29 mouse cellular contexts compared by ENCODE assay signal in the genomic region with DNA sequence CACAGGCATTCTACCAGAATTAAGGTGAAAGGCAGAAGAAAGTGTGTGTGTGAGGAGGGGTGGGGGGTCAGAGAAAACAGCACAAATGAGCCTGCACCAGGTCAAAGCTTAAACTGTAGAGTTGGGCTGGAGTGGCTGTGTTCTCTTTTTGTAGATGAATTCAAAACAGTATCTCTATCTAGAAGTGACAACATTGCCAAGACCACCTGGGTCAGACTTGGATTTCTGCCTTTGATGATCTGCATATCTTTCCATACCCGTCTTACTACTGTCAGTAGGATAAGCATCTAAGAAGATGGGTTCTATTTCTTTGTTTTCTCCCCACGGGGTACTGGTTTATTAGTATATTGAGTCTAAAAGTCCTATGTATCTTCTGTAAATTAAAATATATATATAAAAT.
"Had no signal": no experiment of that assay in that cellular context is flagged by ENCODE, and none has a peak within 500 bp of the region (broad histone marks: within the 10 kb centered on the region; RNA-seq: fewer than 3 reads in every experiment).

No protein-coding gene starts in this region.

- H3K4me3 ChIP-seq: heart, embryonic 12.5 days; heart, embryonic 13.5 days; heart, embryonic 15.5 days; hindbrain, embryonic 10.5 days; hindbrain, embryonic 12.5 days; hindbrain, embryonic 13.5 days; hindbrain, embryonic 15.5 days; intestine, embryonic 15.5 days; kidney, embryonic 15.5 days; layer of hippocampus, adult 2 months had no signal

- DNase-seq: heart, postnatal 10 days; heart, postnatal 14 days; heart, postnatal 36 days; heart, postnatal 4 days; kidney, adult 11 months; kidney, adult 18-20 months; kidney, adult 2 months; kidney, adult 8-10 months; kidney, adult 9 months; kidney, postnatal 10 days; kidney, postnatal 14 days; kidney, postnatal 25 days; kidney, postnatal 36 days; kidney, postnatal 4 days; layer of hippocampus, adult 9-11 months; layer of hippocampus, postnatal 36 days had no signal

- H3K27ac ChIP-seq: heart, embryonic 13.5 days; heart, embryonic 15.5 days; hindbrain, embryonic 10.5 days; hindbrain, embryonic 12.5 days; hindbrain, embryonic 13.5 days; hindbrain, embryonic 14.5 days; hindbrain, embryonic 15.5 days; hindbrain, postnatal 0 days; intestine, embryonic 15.5 days; kidney, embryonic 15.5 days; kidney, postnatal 0 days; layer of hippocampus, adult 2 months had no signal
